Mouse (Mus musculus): ENCODE data around the gene Cpm. TPM values are rescaled to one million over a fixed set of nuclear protein-coding genes. Genes with fewer than 3 reads are reported as not detected.
"Not testable (repeated sequence)": the region's sequence is repeated elsewhere in the genome, so short reads cannot be mapped to it uniquely, and the experiment has no call there.

The Cpm gene
- total and polyA plus RNA-seq, 3 experiments: 0.04 to 0.31 (median 0.17) TPM

DNA sequence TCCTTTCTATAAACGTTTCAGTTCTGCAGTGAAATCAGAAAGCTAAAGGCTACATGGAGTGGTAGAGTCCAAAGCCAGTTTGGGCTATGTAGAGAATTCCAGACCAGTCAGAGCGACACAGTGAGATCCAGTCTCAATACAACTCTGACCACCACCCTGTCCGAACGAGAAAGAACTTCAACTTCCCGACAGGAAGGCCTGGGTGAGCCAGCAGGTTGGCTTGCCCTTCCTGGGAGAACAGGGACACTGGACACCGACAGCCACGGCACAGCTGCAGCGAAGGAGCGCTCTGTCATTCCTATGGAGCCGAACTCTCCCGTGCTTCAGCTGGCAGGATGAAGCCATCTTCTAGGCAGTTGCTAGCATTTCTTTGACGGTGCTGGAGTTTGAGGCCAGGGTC is 106.1 kb downstream of the Cpm start:
- dilution Hi-C loops (cut with MboI; ENCODE audit: extremely low pct_ligation_motif_present, extremely low pct_unique_long_range_greater_than_20kb, low sequenced_read_pairs); H3K27me3 ChIP-seq (replicated peaks); H3K9ac ChIP-seq (ENCODE audit: insufficient read depth, low read depth); DNase-seq (ENCODE audit: extremely low read depth); H3K4me2 ChIP-seq (ENCODE audit: insufficient read depth, low read depth, poor library complexity, severe bottlenecking); H3K4me3 ChIP-seq (replicated peaks in 1 of 3; ENCODE audit: low read depth in 2 of 3, low read length in 2 of 3, poor library complexity in 1 of 3); H3K79me2 ChIP-seq (replicated peaks; ENCODE audit: control insufficient read depth, extremely low read depth, insufficient read depth, poor library complexity, severe bottlenecking); in situ Hi-C loops (cut with MboI; ENCODE audit: low pct_ligation_motif_present, low pct_unique_long_range_greater_than_20kb, low sequenced_read_pairs); H3K4me1 ChIP-seq (ENCODE audit: control insufficient read depth in 1 of 2, insufficient read depth in 2 of 2); H3K9me3 ChIP-seq (replicated peaks; ENCODE audit: low read length); H3K27ac ChIP-seq (ENCODE audit: insufficient read depth, low read depth): not testable (repeated sequence)
- peaks cover 21 to 41% of the 10 kb centered on the region in 2 experiments for H3K36me3 ChIP-seq (replicated peaks in 1 of 2; ENCODE audit: control insufficient read depth in 1 of 2, insufficient read depth in 1 of 2, low read length in 1 of 2)

DNA sequence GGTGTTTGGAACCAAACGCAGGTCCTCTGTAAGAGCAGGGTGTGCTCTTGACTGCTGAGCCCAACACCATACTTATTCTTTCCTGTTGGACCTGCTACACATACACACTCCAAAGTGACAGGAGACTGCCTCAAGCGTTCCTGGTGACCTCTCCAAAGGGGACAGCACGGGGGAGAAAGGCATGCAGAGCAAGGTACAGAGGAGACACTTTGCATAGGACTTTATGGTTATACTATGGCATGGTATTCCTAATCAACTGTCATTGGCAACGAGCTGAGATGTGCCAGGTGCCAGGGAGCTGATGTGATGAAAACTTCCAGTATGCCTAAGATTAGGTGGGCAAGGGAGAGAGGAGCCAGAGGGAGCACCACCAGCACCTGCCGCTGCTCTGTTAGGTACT is 107.3 kb downstream of the Cpm start:
- Histone ChIP-seq H3K4me3 (replicated peaks in 1 of 3; ENCODE audit: low read depth in 2 of 3, low read length in 2 of 3, poor library complexity in 1 of 3) (no peak overlapping the region), H3K4me2 (ENCODE audit: insufficient read depth, low read depth, poor library complexity, severe bottlenecking) (no peak overlapping the region), H3K9ac (ENCODE audit: insufficient read depth, low read depth) (no peak overlapping the region), H3K27me3 (replicated peaks) (no peaks in the 10 kb centered on the region), H3K4me1 (ENCODE audit: control insufficient read depth in 1 of 2, insufficient read depth in 2 of 2) (peaks cover 0 to 2% of the 10 kb centered on the region in 2 experiments; a peak in 1 of 4 replicates), H3K79me2 (replicated peaks; ENCODE audit: control insufficient read depth, extremely low read depth, insufficient read depth, poor library complexity, severe bottlenecking) (no peaks in the 10 kb centered on the region), H3K27ac (ENCODE audit: insufficient read depth, low read depth) (no peak overlapping the region), H3K9me3 (replicated peaks; ENCODE audit: low read length) (no peaks in the 10 kb centered on the region), H3K36me3 (replicated peaks in 1 of 2; ENCODE audit: control insufficient read depth in 1 of 2, insufficient read depth in 1 of 2, low read length in 1 of 2) (peaks cover 25 to 52% of the 10 kb centered on the region in 2 experiments)
- dilution Hi-C loops (cut with MboI; ENCODE audit: extremely low pct_ligation_motif_present, extremely low pct_unique_long_range_greater_than_20kb, low sequenced_read_pairs): no loop called here
- in situ Hi-C loops (cut with MboI; ENCODE audit: low pct_ligation_motif_present, low pct_unique_long_range_greater_than_20kb, low sequenced_read_pairs): no loop called here
- no peak for DNase-seq (ENCODE audit: extremely low read depth)
- TF ChIP-seq MYC (IDR thresholded peaks at IDR 0.05; ENCODE audit: low read depth, low read length): no peak

Other genes with a start within 250 kb of the Cpm start
- 87.6 and 109 TPM in 2 replicates for gene Cpsf6, start 249.5 kb upstream of the Cpm start, total RNA-seq (2012; rRNA removed)
- 114 and 128 TPM in 2 replicates for gene Cpsf6, start 249.5 kb upstream of the Cpm start, total RNA-seq (2014; rRNA removed)
- 94.2 and 99.5 TPM in 2 replicates for gene Cpsf6, start 249.5 kb upstream of the Cpm start, polyA plus RNA-seq (2012; ENCODE audit: insufficient read length, low read depth)
- 136 and 166 TPM in 2 replicates for gene Mdm2, start 81.3 kb downstream of the Cpm start, total RNA-seq (2012; rRNA removed)
- 104 and 112 TPM in 2 replicates for gene Mdm2, start 81.3 kb downstream of the Cpm start, total RNA-seq (2014; rRNA removed)
- gene Mdm2, start 81.3 kb downstream of the Cpm start, polyA plus RNA-seq (2012; ENCODE audit: insufficient read length, low read depth): 74.9 and 79.8 TPM in 2 replicates
- gene Slc35e3, start 116.9 kb downstream of the Cpm start, total RNA-seq (2012; rRNA removed): 5.0 and 6.4 TPM in 2 replicates
- gene Slc35e3, start 116.9 kb downstream of the Cpm start, total RNA-seq (2014; rRNA removed): 1.4 and 2.2 TPM in 2 replicates
- 9.7 and 9.8 TPM in 2 replicates for gene Slc35e3, start 116.9 kb downstream of the Cpm start, polyA plus RNA-seq (2012; ENCODE audit: insufficient read length, low read depth)
- gene Nup107, start 163.2 kb downstream of the Cpm start, total RNA-seq (2012; rRNA removed): 47.7 and 58.1 TPM in 2 replicates
- 87.7 and 97.0 TPM in 2 replicates for gene Nup107, start 163.2 kb downstream of the Cpm start, total RNA-seq (2014; rRNA removed)
- gene Nup107, start 163.2 kb downstream of the Cpm start, polyA plus RNA-seq (2012; ENCODE audit: insufficient read length, low read depth): 77.7 and 82.0 TPM in 2 replicates
- 37.0 and 49.8 TPM in 2 replicates for gene Rap1b, start 216.5 kb downstream of the Cpm start, total RNA-seq (2012; rRNA removed)
- 205 and 225 TPM in 2 replicates for gene Rap1b, start 216.5 kb downstream of the Cpm start, total RNA-seq (2014; rRNA removed)
- gene Rap1b, start 216.5 kb downstream of the Cpm start, polyA plus RNA-seq (2012; ENCODE audit: insufficient read length, low read depth): 186 and 214 TPM in 2 replicates